Mouse (Mus musculus) gastrocnemius, adult 2 months (tissue): Measurements from ENCODE around the gene Hnrnpdl. TPM values are rescaled to one million over a fixed set of nuclear protein-coding genes. Genes with fewer than 3 reads are reported as not detected.

Source experiments
- DNase-seq: peaks from one replicate; pipeline ENCODE4 v3.0.0; 2022
- H3K27ac ChIP-seq: fragments of 200-600 bp; 2 replicates; pipeline ENCODE4 v1.8.1; 2022; ENCODE audit warnings: mild to moderate bottlenecking
- H3K4me3 ChIP-seq: fragments of 200-600 bp; 2 replicates; pipeline ENCODE4 v1.8.1; 2022; ENCODE audit warnings: mild to moderate bottlenecking, moderate library complexity
- CTCF ChIP-seq: fragments of 200-600 bp; IDR thresholded peaks from 2 replicates; pipeline ENCODE4 v1.8.1; 2022; ENCODE audit warnings: antibody characterized with exemption, mild to moderate bottlenecking, moderate library complexity
- intact Hi-C: fragments of 180-260 bp; cut with DNase I; formaldehyde crosslinking; loops from one replicate; pipeline ENCODE4 v1.15.1; 2025
- total RNA-seq, 2 experiments: library from RNA; stranded (reverse); gene quantifications; 2 replicates each; pipeline ENCODE4 v1.2.3; 2021

Gene Hnrnpdl
- total RNA-seq, 2 experiments from 2014 or later: 74.8 to 77.5 TPM

DNA sequence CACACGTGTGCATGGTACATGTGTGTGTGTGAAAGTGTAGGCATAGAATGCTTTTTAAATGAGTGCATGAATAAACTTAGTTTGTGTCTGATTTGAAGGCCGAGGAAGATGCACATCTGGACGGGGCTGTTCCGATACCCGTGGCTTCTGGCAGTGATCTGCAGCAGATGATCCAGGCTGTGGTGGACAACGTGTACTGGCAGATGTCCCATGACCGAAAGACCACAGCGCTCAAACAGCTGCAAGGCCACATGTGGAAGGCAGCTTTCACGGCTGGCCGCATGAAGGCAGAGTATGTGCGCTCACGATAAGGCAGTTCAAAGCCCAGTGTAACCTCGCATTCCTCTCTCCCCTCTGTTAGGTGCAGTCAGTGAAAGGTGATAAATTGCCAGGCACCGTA, 21.4 kb upstream of the Hnrnpdl start:
- Histone ChIP-seq H3K27ac (no peak overlapping the region), H3K4me3 (no peak overlapping the region)
- intact Hi-C loops: no loop called here
- no peak for DNase-seq
- no peak for TF ChIP-seq CTCF

DNA sequence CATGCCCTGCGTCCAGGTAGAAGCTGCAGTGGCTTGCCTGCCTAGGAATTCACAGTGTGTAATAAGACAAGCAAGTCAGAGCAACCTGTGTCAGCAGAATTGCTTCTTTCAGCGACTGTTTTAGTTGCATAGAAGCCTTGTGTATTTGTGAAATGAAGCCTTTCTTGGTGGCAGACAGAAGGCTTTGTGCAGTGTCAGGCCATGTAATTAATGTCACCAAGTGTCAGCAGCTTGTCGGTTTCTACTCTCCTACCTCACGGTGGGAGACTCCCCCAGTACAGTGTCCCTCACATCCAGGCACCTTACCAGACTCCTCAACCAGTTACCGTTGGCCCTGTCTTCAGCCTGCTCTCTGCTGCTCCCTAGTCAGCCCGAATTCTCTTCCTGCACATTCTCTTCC, 19.9 kb upstream of the Hnrnpdl start:
- no peak for TF ChIP-seq CTCF
- H3K27ac ChIP-seq: no peak overlapping the region
- no peak for DNase-seq
- intact Hi-C loops: no loop called here
- H3K4me3 ChIP-seq: no peak overlapping the region

GRCm38 (mm10) chr5:100058729-100059128, 19.3 kb upstream of the Hnrnpdl start:
- TF ChIP-seq CTCF: no peak
- intact Hi-C loops: no loop called here
- H3K27ac ChIP-seq: no peak overlapping the region
- no peak for DNase-seq
- no peak overlapping the region for H3K4me3 ChIP-seq

DNA sequence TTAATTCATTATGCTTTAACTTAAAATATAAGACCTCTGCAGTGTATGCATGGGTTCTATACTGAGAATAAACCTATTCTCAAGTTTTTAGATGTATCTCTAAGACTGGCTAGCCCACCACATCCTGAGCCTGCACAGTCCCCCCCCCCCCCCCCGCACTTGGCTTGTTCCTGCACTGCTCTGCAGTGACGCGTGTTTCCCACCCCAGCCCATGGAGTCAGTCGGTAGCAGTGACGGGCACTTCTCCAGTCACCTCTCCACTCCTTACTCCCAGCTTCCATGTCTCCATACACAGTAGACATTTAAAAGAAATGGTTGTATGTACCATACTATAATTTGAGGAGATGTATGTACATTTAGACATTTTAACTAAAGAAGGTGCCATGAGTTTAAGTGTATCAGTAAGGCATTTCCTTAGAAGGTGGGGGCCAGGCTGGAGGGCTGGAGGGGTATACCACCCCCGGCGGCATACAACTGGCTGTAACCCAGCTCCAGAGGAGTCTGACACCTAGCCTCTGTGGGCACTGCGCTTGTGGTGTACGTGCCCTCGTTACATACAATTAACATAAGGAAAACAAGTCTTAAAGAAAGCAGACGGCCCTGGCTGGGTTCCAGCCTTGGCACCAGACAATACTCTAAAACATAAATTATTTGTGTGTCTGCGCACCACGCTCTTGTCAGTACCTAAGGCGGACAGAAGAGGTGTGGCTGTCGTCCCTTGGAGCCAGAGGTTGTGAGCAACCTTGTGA, 18.2 kb upstream of the Hnrnpdl start:
- intact Hi-C loops: no loop called here
- no peak for TF ChIP-seq CTCF
- H3K27ac ChIP-seq: no peak overlapping the region
- H3K4me3 ChIP-seq: no peak overlapping the region
- no peak for DNase-seq

DNA sequence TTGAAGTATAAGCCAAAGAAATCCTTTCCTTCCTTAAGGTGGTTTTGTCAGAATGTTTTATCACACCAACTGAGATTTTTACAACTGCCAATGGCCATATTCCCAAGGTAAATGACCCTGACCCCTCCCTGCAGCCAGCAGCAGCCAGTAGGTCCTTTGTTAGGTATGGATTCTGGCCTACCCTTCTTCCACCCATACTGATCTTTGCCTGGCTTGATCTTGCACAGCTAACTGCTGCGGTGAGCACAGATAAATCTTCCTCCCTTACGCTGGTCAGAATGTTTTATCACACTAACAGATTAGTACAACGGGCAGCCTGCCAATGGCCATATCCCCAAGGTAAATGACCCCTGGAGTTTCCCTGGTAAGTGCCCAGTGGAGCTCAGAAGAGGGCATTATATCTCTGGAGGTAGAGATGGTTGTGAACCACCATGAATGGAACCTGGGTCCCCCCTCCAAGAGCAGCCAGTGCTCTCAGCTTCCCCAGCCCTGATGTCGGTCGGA, 16.5 kb upstream of the Hnrnpdl start:
- H3K27ac ChIP-seq: no peak overlapping the region
- intact Hi-C loops: no loop called here
- no peak for TF ChIP-seq CTCF
- no peak overlapping the region for H3K4me3 ChIP-seq
- no peak for DNase-seq

DNA sequence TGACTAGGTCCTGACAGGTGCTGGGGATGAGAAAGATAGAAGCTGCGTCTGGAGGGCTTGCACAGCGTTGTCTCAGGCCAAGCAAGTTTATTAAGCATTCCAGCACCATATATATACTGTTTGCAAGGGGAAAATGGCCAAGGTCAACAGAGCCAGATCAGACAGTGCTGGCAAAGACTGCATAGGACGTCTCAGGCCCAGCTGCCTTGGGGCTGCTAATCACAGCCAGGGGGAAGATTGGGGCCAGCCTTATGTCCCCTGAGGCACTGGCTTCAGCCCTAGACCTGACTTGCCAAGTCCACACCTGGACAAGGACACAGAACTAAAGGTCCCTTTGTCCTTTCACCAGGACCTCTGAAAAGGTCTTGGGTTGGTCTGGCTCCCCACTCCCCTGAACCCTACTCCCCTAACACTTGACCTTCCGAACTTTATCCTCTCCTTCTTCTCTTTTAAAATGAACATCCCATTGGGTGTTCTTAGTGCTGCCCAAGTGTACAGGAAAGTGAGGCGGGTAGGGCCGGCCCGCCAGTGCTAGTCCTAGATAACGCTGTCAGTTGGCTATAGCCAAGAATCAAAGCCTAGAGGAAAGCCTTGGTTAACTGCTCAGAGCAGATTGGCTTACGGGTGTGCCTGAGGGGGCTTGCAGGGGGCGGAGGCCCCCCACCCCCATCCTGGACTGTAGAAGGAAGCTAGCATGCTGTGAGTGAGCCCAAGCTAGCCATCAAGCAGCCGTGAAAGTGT, 15.5 kb upstream of the Hnrnpdl start:
- no peak overlapping the region for H3K4me3 ChIP-seq
- TF ChIP-seq CTCF: no peak
- no peak overlapping the region for H3K27ac ChIP-seq
- intact Hi-C loops: no loop called here
- DNase-seq: no peak

GRCm38 (mm10) chr5:100052728-100053127, 13.3 kb upstream of the Hnrnpdl start:
- H3K4me3 ChIP-seq: no peak overlapping the region
- DNase-seq: no peak
- TF ChIP-seq CTCF: no peak
- intact Hi-C loops: no loop called here
- H3K27ac ChIP-seq: no peak overlapping the region

GRCm38 (mm10) chr5:100049904-100050303, 10.4 kb upstream of the Hnrnpdl start:
- no peak for TF ChIP-seq CTCF
- Histone ChIP-seq H3K4me3 (no peak overlapping the region), H3K27ac (no peak overlapping the region; the same call in 1 of the 2 replicates)
- intact Hi-C loops: no loop called here
- no peak for DNase-seq

DNA sequence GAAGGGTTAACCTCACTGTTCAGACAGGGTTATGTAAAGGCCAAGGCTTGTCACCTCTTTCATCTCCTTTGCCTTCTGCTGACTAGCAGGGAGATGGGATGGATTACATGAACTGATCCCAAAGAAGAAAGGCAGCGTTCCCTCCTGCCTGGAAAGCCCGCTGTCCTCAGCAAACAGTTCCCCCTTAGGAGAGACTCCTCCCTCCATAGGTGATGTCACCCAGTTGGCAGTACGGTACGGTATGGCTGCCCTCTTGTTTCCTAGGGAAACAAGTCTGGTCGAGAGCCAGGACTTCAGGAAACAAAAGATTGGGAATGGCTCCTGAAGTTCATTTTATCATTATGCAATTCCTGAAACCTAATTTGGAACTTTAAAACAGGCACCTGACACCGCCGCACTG, 8.4 kb upstream of the Hnrnpdl start:
- peak; percentile 31 for DNase-seq
- no peak for TF ChIP-seq CTCF
- intact Hi-C loops: no loop called here
- H3K4me3 ChIP-seq: no peak overlapping the region
- peak overlapping the region; percentile 56 for H3K27ac ChIP-seq

DNA sequence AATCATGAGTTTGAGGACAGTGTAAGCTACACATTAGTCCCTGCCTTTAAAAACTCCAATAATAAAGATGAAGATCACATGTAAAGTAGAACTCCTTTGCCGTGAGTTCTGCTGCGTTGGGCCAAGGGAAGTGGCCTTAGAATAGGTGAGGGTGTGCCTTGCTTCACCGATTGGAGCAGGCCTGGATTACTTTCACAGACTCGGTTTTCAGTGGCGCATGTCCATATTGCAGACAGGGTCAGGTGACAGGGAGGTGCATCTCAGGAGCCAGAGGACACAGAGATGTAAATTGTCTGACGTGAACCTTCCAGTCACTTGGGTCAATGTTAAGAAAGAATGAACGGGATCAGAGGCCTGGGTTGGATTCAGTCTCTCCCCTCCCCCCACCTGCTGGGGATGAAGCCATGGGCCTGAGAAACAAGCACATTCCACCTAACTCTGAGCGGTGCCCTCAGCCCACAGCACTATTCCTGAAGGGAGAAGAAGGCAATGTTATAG, 7.7 kb upstream of the Hnrnpdl start:
- Histone ChIP-seq H3K4me3 (no peak overlapping the region), H3K27ac (peak overlapping the region; percentile 56)
- no peak for DNase-seq
- intact Hi-C loops: no loop called here
- TF ChIP-seq CTCF: no peak

- Histone ChIP-seq H3K4me3 (no peak overlapping the region), H3K27ac (no peak overlapping the region)
- DNase-seq: no peak
- no peak for TF ChIP-seq CTCF
- intact Hi-C loops: no loop called here
Observed at GRCm38 (mm10) chr5:100046096-100046495, 6.6 kb upstream of the Hnrnpdl start.

- no peak for DNase-seq
- no peak overlapping the region for H3K4me3 ChIP-seq
- peak overlapping the region; percentile 5; the same call in 1 of the 2 replicates for H3K27ac ChIP-seq
- TF ChIP-seq CTCF: no peak
- intact Hi-C loops: no loop called here
Observed at GRCm38 (mm10) chr5:100044621-100045020, 5.2 kb upstream of the Hnrnpdl start.

DNA sequence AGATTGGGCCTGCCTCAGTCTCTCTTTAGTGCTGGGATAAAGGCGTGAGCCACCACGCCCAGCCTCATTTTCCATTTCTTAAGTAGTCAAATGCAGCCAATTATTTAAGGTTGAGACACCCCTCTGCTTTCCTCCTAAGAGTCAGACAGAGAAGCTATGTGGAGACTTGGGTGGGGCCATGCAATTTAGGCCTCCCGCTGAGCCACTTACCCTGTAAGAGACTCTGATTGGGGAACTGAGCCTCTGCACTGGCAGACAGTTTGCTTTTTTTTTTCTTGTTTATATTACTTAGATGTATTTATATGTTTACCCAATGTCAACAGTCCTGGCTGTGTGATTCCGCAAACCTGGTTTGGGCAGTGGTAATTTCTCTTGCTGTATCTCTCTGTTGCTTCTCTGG, 4.6 kb upstream of the Hnrnpdl start:
- Histone ChIP-seq H3K27ac (peak overlapping the region; percentile 68), H3K4me3 (no peak overlapping the region)
- DNase-seq: no peak
- intact Hi-C loops: no loop called here
- no peak for TF ChIP-seq CTCF
